Mouse (Mus musculus) heart, embryonic 10.5 days (tissue): Measurements from ENCODE around the gene Tmem110. TPM values are rescaled to one million over a fixed set of nuclear protein-coding genes. Genes with fewer than 3 reads are reported as not detected.

Experiments used
- DNase-seq: peaks from one replicate; pipeline ENCODE4 v3.0.0-alpha.2; 2017; ENCODE audit warnings: low spot score
- H3K27ac ChIP-seq: fragments of 300-500 bp; sonication (generic); 2 replicates; pipeline ENCODE4 v1.5.1; 2016; ENCODE audit warnings: mild to moderate bottlenecking
- H3K27me3 ChIP-seq: fragments of 300-500 bp; sonication (generic); 2 replicates; pipeline ENCODE4 v1.6.1; 2016; ENCODE audit warnings: mild to moderate bottlenecking; ENCODE audit not compliant: poor library complexity, insufficient read depth, severe bottlenecking
- H3K36me3 ChIP-seq: fragments of 300-500 bp; sonication (generic); 2 replicates; pipeline ENCODE4 v1.6.1; 2016; ENCODE audit warnings: mild to moderate bottlenecking, moderate library complexity
- H3K4me1 ChIP-seq: fragments of 300-500 bp; sonication (generic); 2 replicates; pipeline ENCODE4 v1.6.1; 2016; ENCODE audit warnings: mild to moderate bottlenecking
- H3K4me3 ChIP-seq: fragments of 300-500 bp; sonication (generic); 2 replicates; pipeline ENCODE4 v1.5.1; 2016; ENCODE audit warnings: mild to moderate bottlenecking, moderate library complexity
- H3K9me3 ChIP-seq: fragments of 300-500 bp; sonication (generic); 2 replicates; pipeline ENCODE4 v1.6.1; 2016; ENCODE audit warnings: mild to moderate bottlenecking, moderate library complexity
- WGBS: fragments of 180-500 bp; shearing (Covaris S2); methylation state at CpG from one replicate; pipeline ENCODE4 v1.1.7; 2016; 5-methylcytosine and 5-hydroxymethylcytosine counted together
- polyA plus RNA-seq: library from polyadenylated mRNA; unstranded; fragments of >200 nt; fragmentation: Nextera tagmentation; extraction: Ambion mirVana; gene quantifications from 2 replicates; pipeline ENCODE4 v1.2.1, GENCODE M21; 2016

Gene Tmem110
- polyA plus RNA-seq, 1 experiment from 2014 or later: 25.1 TPM

GRCm38 (mm10) chr14:30870206-30871147, 45.1 kb downstream of the Tmem110 start:
- H3K4me1 ChIP-seq: peaks cover 50% of the 10 kb centered on the region
- WGBS: 66% methylated on average over 25 of the region's 25 CpGs
- no peaks in the 10 kb centered on the region for H3K9me3 ChIP-seq
- no peak overlapping the region for H3K4me3 ChIP-seq
- H3K36me3 ChIP-seq: peaks cover 24% of the 10 kb centered on the region
- H3K27me3 ChIP-seq: no peaks in the 10 kb centered on the region
- DNase-seq: no peak
- peak overlapping the region; percentile 85 for H3K27ac ChIP-seq

GRCm38 (mm10) chr14:30874095-30874700, 48.8 kb downstream of the Tmem110 start:
- H3K27ac ChIP-seq: peak overlapping the region; percentile 54
- H3K27me3 ChIP-seq: no peaks in the 10 kb centered on the region
- no peaks in the 10 kb centered on the region for H3K9me3 ChIP-seq
- H3K36me3 ChIP-seq: peaks cover 27% of the 10 kb centered on the region
- DNase-seq: no peak
- WGBS: 62% methylated on average over 18 of the region's 18 CpGs
- peaks cover 64% of the 10 kb centered on the region for H3K4me1 ChIP-seq
- no peak overlapping the region for H3K4me3 ChIP-seq

- DNase-seq: no peak
- Histone ChIP-seq H3K27me3 (no peaks in the 10 kb centered on the region), H3K9me3 (no peaks in the 10 kb centered on the region), H3K36me3 (peaks cover 27% of the 10 kb centered on the region), H3K4me1 (peaks cover 64% of the 10 kb centered on the region), H3K4me3 (no peak overlapping the region), H3K27ac (0 out of 2 replicates have a peak overlapping the region, but pooled peaks have one; percentile 9)
- 78% methylated on average over 12 of the region's 12 CpGs for WGBS
Observed at GRCm38 (mm10) chr14:30875130-30875865, 49.9 kb downstream of the Tmem110 start.

GRCm38 (mm10) chr14:30875955-30876354, 50.6 kb downstream of the Tmem110 start:
- H3K4me1 ChIP-seq: peaks cover 61% of the 10 kb centered on the region

GRCm38 (mm10) chr14:30876451-30876850, 51.1 kb downstream of the Tmem110 start:
- Histone ChIP-seq H3K27me3 (no peaks in the 10 kb centered on the region), H3K36me3 (peaks cover 26% of the 10 kb centered on the region), H3K4me3 (no peak overlapping the region), H3K9me3 (no peaks in the 10 kb centered on the region), H3K4me1 (peaks cover 56% of the 10 kb centered on the region), H3K27ac (peak overlapping the region; percentile 22; the same call in 1 of the 2 replicates)
- DNase-seq: no peak
- 83% methylated on average over 10 of the region's 10 CpGs for WGBS

More at GRCm38 (mm10) chr14:30875955-30876354, 50.6 kb downstream of the Tmem110 start:
- Histone ChIP-seq H3K9me3 (no peaks in the 10 kb centered on the region), H3K27ac (0 out of 2 replicates have a peak overlapping the region, but pooled peaks have one; percentile 22), H3K27me3 (no peaks in the 10 kb centered on the region), H3K4me3 (no peak overlapping the region), H3K36me3 (peaks cover 29% of the 10 kb centered on the region)
- 80% methylated on average over 9 of the region's 9 CpGs for WGBS
- DNase-seq: no peak

- no peaks in the 10 kb centered on the region for H3K27me3 ChIP-seq
- H3K4me3 ChIP-seq: no peak overlapping the region
- peaks cover 26% of the 10 kb centered on the region for H3K36me3 ChIP-seq
- peaks cover 59% of the 10 kb centered on the region for H3K4me1 ChIP-seq
- DNase-seq: no peak
- no peak overlapping the region for H3K27ac ChIP-seq
- no peaks in the 10 kb centered on the region for H3K9me3 ChIP-seq
- WGBS: 88% methylated on average over 3 of the region's 3 CpGs
Observed at GRCm38 (mm10) chr14:30877827-30878226, 52.4 kb downstream of the Tmem110 start.

- no peaks in the 10 kb centered on the region for H3K27me3 ChIP-seq
- H3K27ac ChIP-seq: peak within 1 kb of the TSS; percentile 75; the same call in 1 of the 2 replicates
- 63% methylated on average over 11 of the region's 11 CpGs for WGBS
- H3K36me3 ChIP-seq: peaks cover 20% of the 10 kb centered on the region; the same call in 1 of the 2 replicates
- H3K4me3 ChIP-seq: no peak within 1 kb of the TSS
- no peak for DNase-seq
- peaks cover 50% of the 10 kb centered on the region for H3K4me1 ChIP-seq
- no peaks in the 10 kb centered on the region for H3K9me3 ChIP-seq
Observed at GRCm38 (mm10) chr14:30878958-30879571, 53.7 kb downstream of the Tmem110 start, which contains the start of gene Mustn1. Gene Mustn1 (plus strand): TSS chr14:30879200.

GRCm38 (mm10) chr14:30879794-30880193, 54.4 kb downstream of the Tmem110 start:
- H3K36me3 ChIP-seq: 0 out of 2 replicates have a peak, but pooled peaks cover 13% of the 10 kb centered on the region
- peaks cover 44% of the 10 kb centered on the region for H3K4me1 ChIP-seq
- no peak for DNase-seq
- H3K27ac ChIP-seq: peak overlapping the region; percentile 75; the same call in 1 of the 2 replicates
- no peaks in the 10 kb centered on the region for H3K9me3 ChIP-seq
- no peak overlapping the region for H3K4me3 ChIP-seq
- no peaks in the 10 kb centered on the region for H3K27me3 ChIP-seq
- 62% methylated on average over 9 of the region's 9 CpGs for WGBS

- 69% methylated on average over 8 of the region's 8 CpGs for WGBS
- H3K27me3 ChIP-seq: no peaks in the 10 kb centered on the region
- peaks cover 41% of the 10 kb centered on the region for H3K4me1 ChIP-seq
- peak overlapping the region; percentile 75; the same call in 1 of the 2 replicates for H3K27ac ChIP-seq
- H3K36me3 ChIP-seq: 0 out of 2 replicates have a peak, but pooled peaks cover 10% of the 10 kb centered on the region
- DNase-seq: no peak
- H3K9me3 ChIP-seq: no peaks in the 10 kb centered on the region
- H3K4me3 ChIP-seq: no peak overlapping the region
Observed at GRCm38 (mm10) chr14:30880251-30880650, 54.9 kb downstream of the Tmem110 start.

GRCm38 (mm10) chr14:30880811-30881717, 55.7 kb downstream of the Tmem110 start:
- WGBS: 76% methylated on average over 17 of the region's 17 CpGs
- no peak for DNase-seq
- H3K9me3 ChIP-seq: no peaks in the 10 kb centered on the region

GRCm38 (mm10) chr14:30881718-30882108, 56.3 kb downstream of the Tmem110 start:
- Histone ChIP-seq H3K9me3 (no peaks in the 10 kb centered on the region), H3K4me1 (peaks cover 28% of the 10 kb centered on the region), H3K36me3 (0 out of 2 replicates have a peak, but pooled peaks cover 2% of the 10 kb centered on the region), H3K27me3 (no peaks in the 10 kb centered on the region), H3K27ac (no peak overlapping the region), H3K4me3 (no peak overlapping the region)
- DNase-seq: no peak
- 82% methylated on average over 3 of the region's 3 CpGs for WGBS

More at GRCm38 (mm10) chr14:30880811-30881717, 55.7 kb downstream of the Tmem110 start:
- Histone ChIP-seq H3K4me3 (no peak overlapping the region), H3K36me3 (0 out of 2 replicates have a peak, but pooled peaks cover 6% of the 10 kb centered on the region), H3K4me1 (peaks cover 33% of the 10 kb centered on the region), H3K27me3 (no peaks in the 10 kb centered on the region), H3K27ac (no peak overlapping the region)
